Mouse (Mus musculus) embryonic facial prominence, embryonic 14.5 days (tissue): ENCODE measurements around the gene Dnajc4. TPM values are rescaled to one million over a fixed set of nuclear protein-coding genes. Genes with fewer than 3 reads are reported as not detected.

ENCODE experiments used
- ATAC-seq: fragments of 200-750 bp; cut with Nextera tagmentation; 2 replicates; pipeline ENCODE4 v1.8.0; 2017; ENCODE audit warnings: low read depth, moderate number of reproducible peaks, moderate TSS enrichment
- DNase-seq: peaks from one replicate; pipeline ENCODE4 v3.0.0-alpha.2; 2015; ENCODE audit warnings: low spot score
- H3K27ac ChIP-seq: fragments of 300-500 bp; sonication (generic); replicated peaks from 2 replicates; pipeline ENCODE4 v1.5.1; 2014; ENCODE audit warnings: low read depth, mild to moderate bottlenecking, low read length, moderate library complexity
- H3K27me3 ChIP-seq: fragments of 300-500 bp; sonication (generic); replicated peaks from 2 replicates; pipeline ENCODE4 v1.6.1; 2014; ENCODE audit warnings: low read length; ENCODE audit not compliant: control insufficient read depth, insufficient read depth
- H3K36me3 ChIP-seq: fragments of 300-500 bp; sonication (generic); 2 replicates; pipeline ENCODE4 v1.6.1; 2014; ENCODE audit warnings: low read length, mixed read lengths; ENCODE audit not compliant: control insufficient read depth, insufficient read depth
- H3K4me1 ChIP-seq: fragments of 300-500 bp; sonication (generic); 2 replicates; pipeline ENCODE4 v1.6.1; 2014; ENCODE audit warnings: antibody characterized with exemption, low read length; ENCODE audit not compliant: control insufficient read depth, insufficient read depth
- H3K4me2 ChIP-seq: fragments of 300-500 bp; sonication (generic); 2 replicates; pipeline ENCODE4 v1.6.1; 2014; ENCODE audit warnings: low read depth, mild to moderate bottlenecking, low read length, moderate library complexity, mixed read lengths
- H3K4me3 ChIP-seq: fragments of 300-500 bp; sonication (generic); 2 replicates; pipeline ENCODE4 v1.5.1; 2014; ENCODE audit warnings: low read depth, mild to moderate bottlenecking, low read length
- H3K9ac ChIP-seq: fragments of 300-500 bp; sonication (generic); 2 replicates; pipeline ENCODE4 v1.6.1; 2014; ENCODE audit warnings: low read depth, mild to moderate bottlenecking, low read length, moderate library complexity, mixed read lengths
- H3K9me3 ChIP-seq: fragments of 300-500 bp; sonication (generic); 2 replicates; pipeline ENCODE4 v1.6.1; 2016; ENCODE audit warnings: low read length; ENCODE audit not compliant: control insufficient read depth
- WGBS: fragments of 180-500 bp; shearing (Covaris S2); extraction: QIAGEN DNeasy Blood & Tissue Kit; methylation state at CpG from one replicate; pipeline ENCODE4 v1.1.7; 2014; 5-methylcytosine and 5-hydroxymethylcytosine counted together
- polyA plus RNA-seq: library from polyadenylated mRNA; unstranded; fragments of >200 nt; fragmentation: Nextera tagmentation; extraction: Ambion mirVana; gene quantifications from 2 replicates; pipeline ENCODE4 v1.2.1, GENCODE M21; 2014

Dnajc4 gene
- polyA plus RNA-seq, 1 experiment from 2014 or later, result 21.7 TPM

GRCm38 (mm10) chr19:6989251-6989650 is 3.1 kb downstream of the Dnajc4 start:
- Histone ChIP-seq H3K27me3 (no peaks in the 10 kb centered on the region), H3K4me3 (no peak overlapping the region), H3K9me3 (no peaks in the 10 kb centered on the region), H3K36me3 (peaks cover 13% of the 10 kb centered on the region), H3K4me1 (peaks cover 21% of the 10 kb centered on the region), H3K4me2 (no peak overlapping the region), H3K27ac (no peak overlapping the region), H3K9ac (no peak overlapping the region)
- DNase-seq (no peak), ATAC-seq (no peak)
- 87% methylated on average over 8 of the region's 8 CpGs for WGBS

- DNase-seq (no peak), ATAC-seq (no peak)
- Histone ChIP-seq H3K9me3 (no peaks in the 10 kb centered on the region), H3K27ac (peak overlapping the region; percentile 16; the same call in 1 of the 2 replicates), H3K36me3 (peaks cover 25% of the 10 kb centered on the region), H3K4me3 (peak overlapping the region; percentile 89), H3K9ac (peak overlapping the region; percentile 92), H3K4me2 (peak overlapping the region; percentile 85), H3K27me3 (no peaks in the 10 kb centered on the region), H3K4me1 (peaks cover 16% of the 10 kb centered on the region)
- WGBS, result 5% methylated on average over 8 of the region's 8 CpGs
These were observed 4.5 kb downstream of the Dnajc4 start for GRCm38 (mm10) chr19:6987904-6988285.

GRCm38 (mm10) chr19:6987061-6987903 is 5.1 kb downstream of the Dnajc4 start, which contains the start of gene Vegfb:
Gene Vegfb, minus strand, starts transcription at chr19:6987651.
- WGBS, result 0% methylated on average over 19 of the region's 85 CpGs
- no peaks in the 10 kb centered on the region for H3K27me3 ChIP-seq
- peak within 1 kb of the TSS; percentile 85 for H3K27ac ChIP-seq
- peaks cover 31% of the 10 kb centered on the region for H3K36me3 ChIP-seq
- H3K4me3 ChIP-seq, result peak within 1 kb of the TSS; percentile 89
- peaks cover 14% of the 10 kb centered on the region for H3K4me1 ChIP-seq
- H3K9me3 ChIP-seq, result no peaks in the 10 kb centered on the region
- H3K9ac ChIP-seq, result peak within 1 kb of the TSS; percentile 92
- ATAC-seq (peak; percentile 47), DNase-seq (peak; percentile 71)
- peak within 1 kb of the TSS; percentile 85 for H3K4me2 ChIP-seq

- Histone ChIP-seq H3K9ac (peak overlapping the region; percentile 92), H3K9me3 (no peaks in the 10 kb centered on the region), H3K27ac (peak overlapping the region; percentile 85; the same call in 1 of the 2 replicates), H3K4me3 (peak overlapping the region; percentile 89), H3K36me3 (peaks cover 34% of the 10 kb centered on the region), H3K4me2 (peak overlapping the region; percentile 85), H3K27me3 (no peaks in the 10 kb centered on the region), H3K4me1 (peaks cover 12% of the 10 kb centered on the region)
- WGBS, result 81% methylated on average over 9 of the region's 10 CpGs
- DNase-seq (no peak), ATAC-seq (no peak)
These were observed 6.2 kb downstream of the Dnajc4 start for GRCm38 (mm10) chr19:6985951-6986708.

- 79% methylated on average over 19 of the region's 19 CpGs for WGBS
- no peaks in the 10 kb centered on the region for H3K9me3 ChIP-seq
- H3K9ac ChIP-seq, result no peak overlapping the region
- no peak overlapping the region for H3K4me3 ChIP-seq
- H3K4me1 ChIP-seq, result peaks cover 16% of the 10 kb centered on the region
- H3K4me2 ChIP-seq, result no peak overlapping the region
- ATAC-seq (no peak), DNase-seq (no peak)
- no peak overlapping the region for H3K27ac ChIP-seq
- peaks cover 34% of the 10 kb centered on the region for H3K36me3 ChIP-seq
- H3K27me3 ChIP-seq, result no peaks in the 10 kb centered on the region
These were observed 7.1 kb downstream of the Dnajc4 start for GRCm38 (mm10) chr19:6985300-6985699.

GRCm38 (mm10) chr19:6983621-6984020 is 8.8 kb downstream of the Dnajc4 start:
- no peak for DNase-seq

GRCm38 (mm10) chr19:6981465-6981864 is 10.9 kb downstream of the Dnajc4 start:
- H3K4me3 ChIP-seq, result no peak overlapping the region
- H3K27me3 ChIP-seq, result no peaks in the 10 kb centered on the region
- DNase-seq, result no peak
- no peak overlapping the region for H3K9ac ChIP-seq
- H3K4me1 ChIP-seq, result peaks cover 29% of the 10 kb centered on the region
- peak overlapping the region; percentile 92; the same call in 1 of the 2 replicates for H3K4me2 ChIP-seq
- WGBS, result 89% methylated on average over 4 of the region's 4 CpGs
- peaks cover 53% of the 10 kb centered on the region for H3K36me3 ChIP-seq
- no peak overlapping the region for H3K27ac ChIP-seq
- no peaks in the 10 kb centered on the region for H3K9me3 ChIP-seq
- ATAC-seq, result no peak

More at GRCm38 (mm10) chr19:6983621-6984020, 8.8 kb downstream of the Dnajc4 start:
- peaks cover 21% of the 10 kb centered on the region for H3K4me1 ChIP-seq
- peaks cover 37% of the 10 kb centered on the region for H3K36me3 ChIP-seq
- H3K9ac ChIP-seq, result no peak overlapping the region
- 93% methylated on average over 5 of the region's 5 CpGs for WGBS
- H3K9me3 ChIP-seq, result no peaks in the 10 kb centered on the region
- H3K4me3 ChIP-seq, result no peak overlapping the region
- no peak overlapping the region for H3K27ac ChIP-seq
- H3K27me3 ChIP-seq, result no peaks in the 10 kb centered on the region
- ATAC-seq, result no peak
- no peak overlapping the region for H3K4me2 ChIP-seq

GRCm38 (mm10) chr19:6980381-6981093 is 11.8 kb downstream of the Dnajc4 start, which contains the start of gene Fkbp2:
Gene Fkbp2, minus strand, starts transcription at chr19:6980501.
- WGBS, result 1% methylated on average over 36 of the region's 38 CpGs
- peak within 1 kb of the TSS; percentile 93 for H3K27ac ChIP-seq
- H3K4me2 ChIP-seq, result peak within 1 kb of the TSS; percentile 92
- H3K27me3 ChIP-seq, result no peaks in the 10 kb centered on the region
- H3K36me3 ChIP-seq, result peaks cover 50% of the 10 kb centered on the region
- peak within 1 kb of the TSS; percentile 78 for H3K4me3 ChIP-seq
- ATAC-seq (peak; percentile 88), DNase-seq (peak; percentile 99)
- H3K9me3 ChIP-seq, result no peaks in the 10 kb centered on the region
- H3K4me1 ChIP-seq, result peaks cover 26% of the 10 kb centered on the region
- H3K9ac ChIP-seq, result peak within 1 kb of the TSS; percentile 88
